Mouse (Mus musculus) urinary bladder, postnatal 14 days (tissue): ENCODE measurements around the gene Orm3.
A peak's percentile ranks its signal among the peaks of the same experiment; 100 is the strongest.

Experiments used
- DNase-seq: peaks from one replicate; pipeline ENCODE4 v3.0.0; 2021; ENCODE audit warnings: low spot score

The Orm3 gene

DNA sequence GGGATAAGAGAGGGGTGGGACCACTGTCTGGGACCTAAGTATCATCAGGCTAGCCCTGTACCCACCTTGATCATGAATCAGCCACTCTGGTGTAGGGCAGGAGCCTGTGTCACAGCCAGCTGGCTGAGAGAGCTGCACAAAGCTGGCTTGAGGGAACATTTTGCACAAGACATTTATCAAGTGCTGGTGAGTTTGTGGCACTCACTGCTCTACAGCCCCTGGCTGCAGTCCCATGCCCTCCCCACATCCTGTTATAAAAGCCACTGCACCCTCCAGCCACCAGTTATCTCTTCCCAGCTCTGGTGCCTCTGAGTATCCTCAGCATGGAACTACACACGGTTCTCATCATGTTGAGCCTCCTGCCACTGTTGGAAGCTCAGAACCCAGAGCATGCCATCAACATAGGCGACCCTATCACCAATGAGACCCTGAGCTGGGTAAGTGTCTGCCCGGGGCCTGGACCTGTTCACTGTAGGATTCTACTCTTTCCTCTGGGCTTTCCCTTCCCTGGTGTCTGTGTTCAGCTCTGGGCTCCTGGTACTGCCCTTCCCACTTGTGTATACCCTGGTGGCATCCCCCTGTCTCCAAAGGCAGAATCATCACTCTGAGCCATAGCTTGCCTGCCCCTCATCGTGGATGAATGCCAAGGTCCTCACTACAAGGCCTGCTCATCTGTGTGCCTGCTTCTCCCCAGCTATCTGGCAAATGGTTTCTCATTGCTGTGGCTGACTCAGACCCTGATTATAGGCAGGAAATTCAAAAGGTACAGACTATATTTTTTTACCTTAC is at the start of gene Orm3:
Gene Orm3 (plus strand): TSS at position 286 of the 789 bp plus-strand sequence.
- DNase-seq: no peak

DNA sequence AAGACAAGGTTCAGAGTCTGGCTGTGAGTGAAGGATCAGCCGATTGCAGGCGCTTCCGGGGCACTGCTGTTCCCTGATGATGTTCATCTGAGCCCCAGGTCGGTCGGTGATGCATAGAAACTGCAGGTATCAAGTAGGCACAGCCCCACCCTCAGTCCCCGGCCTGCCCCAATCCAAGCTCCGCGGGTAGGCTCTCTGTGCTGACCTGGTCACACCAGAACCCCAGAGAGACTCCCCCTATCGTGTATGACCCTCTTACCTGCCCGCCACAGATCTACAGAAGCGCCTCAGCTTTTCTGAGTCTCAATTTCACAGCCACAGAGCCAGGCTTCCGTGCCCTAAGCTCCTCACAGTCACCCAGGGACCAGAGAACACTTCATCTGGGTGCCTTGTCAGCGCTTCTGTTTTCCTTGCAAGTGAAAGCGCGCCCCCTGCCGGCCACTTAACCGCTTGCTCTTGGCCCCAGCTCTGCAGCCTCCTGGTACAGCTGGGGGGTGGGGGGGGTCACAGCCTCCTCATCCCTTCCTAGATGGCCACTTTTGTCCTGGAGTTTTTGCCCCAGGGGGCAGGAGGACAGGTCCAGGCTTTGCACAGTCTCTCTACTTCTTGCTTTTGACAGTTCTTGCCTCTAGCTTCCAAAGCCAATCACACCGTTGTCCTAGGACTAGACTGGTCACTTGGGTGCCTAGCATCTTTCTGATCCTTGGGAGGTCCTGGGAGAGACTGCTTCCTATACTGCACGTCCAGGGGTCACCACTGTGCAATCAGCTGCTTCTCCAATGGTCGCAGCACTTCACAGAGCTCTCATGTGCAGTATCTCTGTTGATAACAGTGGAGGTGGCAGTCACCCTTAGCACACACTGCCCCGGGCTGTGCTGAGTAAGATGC is 48.5 kb upstream of the Orm3 start:
- peak; percentile 89 for DNase-seq

DNA sequence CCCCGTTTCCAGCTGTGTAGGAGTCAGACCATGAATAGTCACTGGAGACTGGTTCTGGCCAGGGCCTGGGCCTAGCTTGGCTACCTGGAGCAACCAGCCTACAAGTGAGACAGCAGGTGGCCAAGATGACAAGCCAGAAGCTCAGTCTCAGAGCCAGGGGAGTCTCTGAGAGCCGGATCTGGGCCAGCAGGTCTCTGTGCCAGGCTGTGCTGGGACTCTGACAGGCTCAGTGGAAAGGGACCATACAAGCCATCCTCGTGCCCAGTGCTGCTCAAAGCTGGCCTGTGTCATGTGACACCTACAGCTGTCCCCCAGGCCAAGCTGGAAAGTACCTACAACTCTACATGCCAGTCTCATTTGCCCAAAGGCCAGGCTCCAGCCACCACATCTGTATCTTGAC is 47.6 kb upstream of the Orm3 start:
- DNase-seq: no peak

DNA sequence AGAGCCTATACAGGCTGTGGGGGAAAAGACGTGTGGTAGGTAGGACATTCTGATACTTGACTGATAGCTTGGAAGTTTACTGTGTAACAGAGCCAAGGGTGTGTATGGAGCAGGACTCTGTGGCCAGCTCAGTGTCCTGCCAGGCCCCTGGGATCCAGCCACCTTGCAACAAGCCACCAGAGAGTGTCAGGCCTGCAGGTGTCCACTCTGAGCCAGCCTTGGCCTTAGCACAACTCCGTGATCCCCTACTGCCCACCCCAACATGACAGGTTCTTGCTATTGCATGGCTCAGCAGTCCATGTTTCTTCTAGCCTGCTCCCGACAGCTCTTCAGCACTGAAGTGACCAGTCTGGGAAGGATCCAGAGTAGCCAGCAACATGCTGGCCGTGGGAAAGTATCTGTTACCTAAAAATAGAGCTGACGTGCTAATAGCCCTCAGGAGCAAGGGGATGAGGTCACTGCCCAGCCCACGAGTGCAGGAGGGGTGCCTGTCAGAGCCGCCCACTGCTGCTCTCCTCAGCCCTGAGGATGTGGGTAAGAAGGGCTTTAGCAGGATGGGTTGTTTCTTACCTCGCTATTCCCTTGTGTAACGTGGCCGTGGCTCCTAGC is 45.6 kb upstream of the Orm3 start:
- no peak for DNase-seq

DNA sequence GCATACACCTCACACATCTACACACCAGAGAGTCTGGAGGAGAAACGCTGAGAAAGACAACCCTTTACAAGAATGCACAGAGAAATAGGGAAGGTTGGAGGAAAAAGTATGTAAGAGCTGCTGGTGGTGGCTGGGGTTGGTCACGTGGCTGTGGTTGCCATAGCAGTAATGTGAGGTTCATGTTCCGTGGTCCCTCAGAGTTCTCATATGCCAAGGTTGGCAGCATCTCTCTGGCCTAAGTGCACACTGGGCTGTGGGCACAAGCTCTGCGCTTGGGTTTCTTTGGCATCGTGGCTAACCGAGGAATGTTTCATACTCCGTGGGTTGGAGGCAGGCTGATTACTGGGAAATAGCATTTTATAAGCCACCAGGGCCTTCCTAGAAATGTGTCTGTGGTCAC is 44.5 kb upstream of the Orm3 start:
- DNase-seq: no peak

DNA sequence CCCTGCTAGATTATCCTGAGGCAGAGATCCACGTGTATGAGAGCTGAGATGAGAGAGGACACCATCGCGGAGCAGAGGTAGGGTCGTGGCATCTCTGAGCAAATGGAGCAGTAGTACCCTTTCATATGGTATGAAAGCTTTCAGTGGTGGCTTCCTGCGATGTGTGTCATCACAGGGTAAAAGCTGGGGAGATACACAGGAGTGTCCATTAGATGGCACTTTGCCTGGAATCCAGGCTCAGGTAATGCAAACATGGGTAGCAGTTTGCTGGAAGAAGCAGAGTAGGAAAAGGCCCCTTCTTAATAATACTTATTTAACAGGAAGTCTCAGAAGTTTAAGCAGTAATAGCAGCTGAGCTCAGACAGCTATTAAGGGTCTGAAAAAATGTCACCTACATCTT is 41.9 kb upstream of the Orm3 start:
- no peak for DNase-seq

DNA sequence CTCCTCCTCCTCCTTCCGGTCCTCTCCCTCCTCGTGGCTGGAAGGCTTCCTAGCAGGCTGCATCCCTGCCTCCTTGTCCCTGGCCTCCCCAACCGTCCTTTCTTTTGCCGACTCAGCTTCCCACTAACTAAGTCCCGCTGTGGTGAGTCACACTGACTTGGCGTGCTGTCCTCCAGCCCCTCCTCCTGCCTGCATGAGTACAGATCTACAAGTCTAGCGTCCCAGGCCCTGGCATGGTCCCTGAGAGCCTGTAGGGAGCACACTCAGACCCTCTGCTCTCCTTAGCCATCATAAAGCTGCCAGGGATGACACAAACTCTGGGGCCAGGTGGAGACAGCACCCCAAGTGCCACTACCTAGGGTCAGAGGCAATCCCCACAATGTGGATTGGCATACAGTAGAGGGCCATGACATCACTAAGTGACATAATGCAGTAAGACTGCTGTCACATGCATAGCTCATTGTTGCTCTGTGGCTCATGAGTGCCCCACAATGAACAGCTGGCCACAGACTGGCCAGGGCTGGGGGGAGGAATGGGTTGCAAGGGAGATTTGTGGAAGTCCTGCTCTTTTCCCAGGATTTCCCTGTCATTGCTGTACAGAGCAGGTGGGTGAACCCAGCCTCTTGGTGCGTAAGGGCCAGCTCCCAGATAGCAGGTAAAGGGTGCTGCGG is 39.8 kb upstream of the Orm3 start:
- DNase-seq: peak; percentile 71

DNA sequence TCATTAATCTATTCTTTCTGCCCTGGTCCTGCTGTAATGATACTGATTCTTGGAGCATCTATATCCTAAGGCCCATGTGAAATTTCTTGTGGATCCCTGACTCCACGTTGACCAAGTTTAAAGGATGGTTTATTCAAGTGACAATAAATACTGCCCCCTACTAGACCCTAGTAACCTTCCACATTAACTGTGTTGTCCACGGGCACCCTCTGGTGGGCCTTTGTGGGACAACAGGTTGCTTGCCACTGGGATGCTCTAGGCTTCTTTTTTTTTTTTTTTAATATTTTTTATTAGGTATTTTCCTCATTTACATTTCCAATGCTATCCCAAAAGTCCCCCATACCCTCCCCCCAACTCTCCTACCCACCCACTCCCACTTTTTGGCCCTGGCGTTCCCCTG is 36.4 kb upstream of the Orm3 start:
- DNase-seq: peak; percentile 70

DNA sequence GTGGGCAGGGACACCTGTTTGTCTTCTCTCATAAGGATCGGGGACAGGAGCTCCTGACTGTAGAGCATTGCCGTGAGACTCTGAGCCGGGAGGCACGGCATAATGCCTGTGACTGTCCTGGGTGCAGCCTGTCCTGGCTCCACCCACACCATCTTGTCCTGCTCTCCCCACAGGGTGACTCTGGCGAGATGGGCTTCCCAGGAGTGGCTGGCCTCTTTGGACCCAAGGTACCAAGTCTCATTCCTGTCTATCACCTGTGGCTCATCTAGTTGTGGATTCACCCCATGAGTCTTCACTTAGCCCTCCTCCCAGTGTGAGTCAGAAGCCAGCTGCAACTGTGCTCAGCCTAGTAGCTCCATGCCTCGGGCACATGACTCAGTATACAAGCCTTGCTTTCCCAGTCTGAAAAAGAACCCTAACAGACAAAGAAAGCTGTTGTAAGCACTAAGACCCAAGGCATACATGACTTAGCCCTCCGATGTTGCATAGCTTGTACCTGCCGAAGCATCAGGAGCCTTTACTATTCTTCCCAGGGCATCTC is 32.6 kb upstream of the Orm3 start:
- no peak for DNase-seq

DNA sequence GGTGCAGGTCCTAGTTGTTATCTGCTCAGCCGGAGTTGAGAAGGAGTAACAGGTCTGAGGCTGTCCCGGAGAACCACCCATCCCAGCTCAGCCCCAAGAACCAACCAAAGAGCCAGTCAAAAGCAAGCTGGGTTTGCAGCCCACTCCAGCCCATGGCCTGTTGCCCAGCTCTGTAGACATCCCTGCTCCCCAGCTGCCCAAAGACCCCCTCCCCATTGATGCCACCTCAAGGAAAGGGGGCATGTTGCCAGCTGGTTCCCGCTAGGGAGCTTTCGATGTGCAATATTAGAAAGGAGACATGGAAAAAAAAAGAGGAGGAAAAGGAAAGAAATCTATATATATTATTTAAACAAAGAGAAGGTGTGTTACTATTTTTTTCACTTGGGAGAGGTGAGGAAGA is 22.6 kb upstream of the Orm3 start:
- DNase-seq: no peak

DNA sequence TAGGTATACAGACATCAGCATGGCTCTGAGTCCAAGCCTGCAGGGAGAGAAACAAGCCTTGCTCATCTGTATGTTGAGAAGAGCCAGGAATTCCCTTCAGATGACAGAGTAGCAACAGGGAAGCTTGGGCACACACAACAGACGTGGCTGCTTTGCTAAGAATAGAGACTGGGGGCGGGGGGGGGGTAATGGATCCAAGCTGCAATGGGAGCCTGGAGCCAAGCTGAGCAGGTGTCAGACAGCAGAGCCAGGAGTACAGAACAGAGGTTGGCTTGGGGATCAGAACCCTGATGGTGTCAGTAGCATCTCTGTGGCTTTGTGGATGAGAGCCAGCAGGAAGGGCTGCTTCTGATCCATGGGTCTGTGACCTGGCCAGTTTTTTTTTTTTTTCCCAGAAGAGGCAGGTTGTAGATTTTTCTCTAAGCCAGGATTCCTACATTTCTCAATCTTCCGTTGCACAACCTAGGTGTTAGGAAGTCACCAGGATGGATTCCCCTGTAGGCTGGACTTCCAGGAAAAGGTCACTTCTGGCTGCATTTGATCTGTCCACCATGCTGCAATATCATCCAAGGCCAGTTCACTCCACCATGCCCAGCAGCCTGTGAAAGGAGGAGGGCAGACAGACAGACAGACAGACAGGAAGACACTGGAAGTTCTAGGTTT is 17.4 kb upstream of the Orm3 start:
- DNase-seq: no peak

DNA sequence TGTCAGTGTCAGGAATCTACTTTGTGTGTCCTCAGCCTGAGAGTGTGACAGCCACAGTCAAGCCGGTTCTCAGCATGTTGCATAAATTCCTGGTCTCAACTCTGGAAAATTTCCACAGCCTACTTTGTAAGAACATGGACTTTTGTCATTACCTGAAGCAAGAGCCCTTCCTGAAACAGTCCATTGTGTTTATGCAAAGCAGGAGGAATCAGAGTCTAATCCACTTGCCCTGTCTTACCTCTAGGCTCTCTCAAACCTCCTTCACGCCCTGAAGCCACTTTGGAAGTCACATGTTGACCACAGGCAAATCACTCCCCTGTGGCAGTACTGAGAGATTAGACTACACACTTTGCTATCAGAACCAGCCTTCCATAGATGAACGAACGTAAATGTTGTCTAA is 13.5 kb upstream of the Orm3 start:
- no peak for DNase-seq

DNA sequence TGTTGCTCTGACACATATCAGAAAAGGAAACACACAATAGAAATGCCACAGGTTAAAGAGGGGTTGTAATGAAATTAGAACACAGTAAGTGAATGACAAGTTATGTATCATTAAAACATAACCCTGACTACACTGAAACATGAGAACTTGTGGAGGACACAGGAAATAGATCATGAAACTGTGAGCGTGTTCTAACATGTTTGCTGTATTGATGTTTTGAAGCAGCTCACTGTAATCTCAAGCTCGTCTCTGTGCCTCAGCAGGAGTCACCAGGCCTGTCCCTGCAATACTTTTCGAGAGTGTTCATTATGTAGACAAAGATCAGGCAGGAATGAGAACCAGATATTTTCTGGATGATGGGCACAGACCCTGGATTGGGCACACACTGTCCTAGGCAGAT is 12.4 kb upstream of the Orm3 start:
- no peak for DNase-seq

DNA sequence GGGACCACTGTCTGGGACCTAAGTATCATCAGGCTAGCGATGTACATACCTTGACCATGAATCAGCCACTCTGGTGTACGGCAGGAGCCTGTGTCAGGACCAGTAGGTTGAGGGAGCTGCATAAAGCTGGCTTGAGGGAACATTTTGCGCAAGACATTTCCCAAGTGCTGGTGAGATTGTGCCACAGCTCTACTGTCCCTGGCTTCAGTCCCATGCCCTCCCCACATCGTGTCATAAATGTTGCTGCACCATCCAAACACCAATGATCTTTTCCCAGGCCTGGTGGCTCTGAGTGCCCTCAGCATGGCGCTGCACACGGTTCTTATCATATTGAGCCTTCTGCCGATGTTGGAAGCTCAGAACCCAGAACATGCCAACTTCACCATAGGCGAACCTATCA is 11.7 kb upstream of the Orm3 start, which contains the start of gene Orm1:
Gene Orm1 (plus strand): TSS at position 266 of the 400 bp plus-strand sequence.
- DNase-seq: no peak

DNA sequence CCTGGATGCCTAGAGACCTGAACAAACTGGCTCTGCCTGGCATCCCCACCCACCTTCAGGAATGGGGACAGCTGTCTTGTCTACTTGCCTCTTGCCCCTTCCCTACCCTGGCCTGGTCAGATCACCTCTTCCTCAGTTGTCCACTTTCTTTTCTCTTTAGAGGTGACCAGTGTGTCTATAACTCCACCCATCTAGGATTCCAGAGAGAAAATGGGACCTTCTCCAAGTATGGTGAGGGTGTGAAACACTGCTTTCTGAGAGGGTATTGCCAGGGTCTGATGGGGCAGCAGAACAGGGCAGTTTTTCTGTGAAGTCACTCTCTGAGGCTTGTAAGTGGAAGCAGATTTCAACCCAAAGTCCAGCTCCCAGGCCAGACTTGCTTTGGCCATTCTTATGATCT is 10.7 kb upstream of the Orm3 start:
- DNase-seq: no peak

DNA sequence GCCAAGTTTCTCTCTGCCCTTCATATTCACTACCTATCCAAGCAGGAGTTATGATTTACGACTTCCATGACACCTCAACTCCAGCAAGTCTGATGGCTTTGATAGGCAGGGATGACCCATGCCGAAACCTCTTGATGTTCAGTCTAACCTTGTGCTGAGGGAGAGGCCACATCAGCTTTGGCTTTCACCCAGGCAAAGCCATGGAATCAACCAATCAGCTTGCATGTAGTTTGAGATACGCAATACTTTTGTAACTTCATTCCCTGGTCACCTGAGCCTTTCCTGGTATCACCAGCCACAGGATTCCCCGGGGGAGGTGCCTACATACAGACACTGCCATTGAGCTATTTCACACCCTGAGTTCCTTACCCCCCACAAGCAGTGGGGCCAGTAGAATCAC is 9.3 kb upstream of the Orm3 start:
- no peak for DNase-seq

DNA sequence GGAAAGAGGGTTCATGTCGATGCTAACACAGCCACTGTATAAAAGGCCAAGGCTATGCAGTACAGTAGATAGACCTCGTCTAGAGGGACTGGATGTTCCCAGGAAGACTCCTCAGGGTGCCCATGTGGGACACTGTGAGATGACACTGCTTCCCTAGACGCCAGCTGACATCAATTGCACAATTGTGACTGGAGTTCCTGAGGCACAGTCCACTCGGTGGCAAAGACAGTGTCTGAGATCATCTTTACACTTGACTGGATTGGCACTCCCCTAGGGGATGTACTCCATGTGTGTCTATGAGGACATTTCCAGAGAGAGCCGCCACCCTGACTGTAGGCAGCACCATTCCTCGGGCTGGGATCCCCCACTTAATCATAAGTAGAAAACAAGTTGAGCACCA is 7.4 kb upstream of the Orm3 start:
- no peak for DNase-seq

DNA sequence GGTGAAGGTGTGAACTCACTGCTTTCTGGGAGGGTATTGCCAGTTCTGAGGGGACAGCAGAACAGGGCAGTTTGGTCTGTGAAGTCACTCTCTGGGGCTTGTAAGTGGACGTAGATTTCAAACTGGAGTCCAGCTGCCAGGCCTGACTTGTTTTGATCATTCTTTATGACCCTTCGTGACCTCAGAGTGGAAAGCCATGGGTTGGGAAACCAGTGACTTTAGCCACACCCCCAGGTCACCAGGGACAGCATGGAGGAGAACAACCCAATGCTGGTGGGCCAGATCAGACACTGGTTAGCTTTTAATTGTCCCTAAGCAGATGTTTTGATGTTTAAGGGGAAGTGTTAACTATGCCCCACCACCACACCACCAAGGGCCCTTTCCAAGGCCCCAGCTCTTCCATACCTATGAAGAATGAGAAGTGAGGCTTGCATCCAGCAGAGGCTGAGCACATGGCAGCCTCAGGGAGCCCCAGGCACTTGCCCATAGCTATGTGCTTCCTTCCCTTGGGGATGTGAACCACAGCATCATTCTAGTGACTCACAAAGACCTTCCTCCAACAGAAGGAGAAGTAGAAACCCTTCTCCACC is 1.1 kb downstream of the Orm3 start:
- no peak for DNase-seq

DNA sequence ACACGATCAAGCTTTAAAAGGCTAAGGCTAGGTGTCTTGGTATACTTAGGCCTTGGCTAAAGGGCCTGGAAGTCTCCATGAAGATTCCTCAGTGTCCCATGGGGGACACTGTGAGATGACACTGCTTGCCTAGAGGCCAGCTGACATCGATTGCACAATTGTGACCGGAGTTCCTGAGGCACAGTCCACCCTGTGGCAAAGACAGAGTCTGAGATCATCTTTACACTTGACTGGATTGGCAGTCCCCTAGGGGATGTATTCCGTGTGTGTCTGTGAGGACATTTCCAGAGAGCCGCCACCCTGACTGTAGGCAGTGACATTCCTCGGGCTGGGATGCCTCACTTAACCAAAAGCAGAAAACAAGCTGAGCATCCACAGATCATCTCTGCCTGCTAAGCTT is 3.9 kb downstream of the Orm3 start:
- DNase-seq: no peak

DNA sequence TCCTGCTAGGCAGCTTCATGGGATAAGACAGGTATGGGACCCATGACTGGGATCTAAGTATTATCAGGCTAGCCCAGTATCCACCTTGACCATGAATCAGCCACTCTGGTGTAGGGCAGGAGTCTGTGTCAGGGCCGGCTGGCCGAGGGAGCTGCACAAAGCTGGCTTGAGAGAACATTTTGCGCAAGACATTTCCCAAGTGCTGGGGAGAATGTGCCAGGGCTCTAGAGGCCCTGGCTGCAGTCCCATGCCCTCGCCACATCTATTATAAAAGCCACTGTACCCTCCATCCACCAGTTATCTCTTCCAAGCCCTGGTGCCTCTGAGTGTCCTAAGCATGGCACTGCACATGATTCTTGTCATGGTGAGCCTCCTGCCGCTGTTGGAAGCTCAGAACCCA is 6.2 kb downstream of the Orm3 start, which contains the start of gene Orm2:
Gene Orm2 (plus strand): TSS at position 300 of the 400 bp plus-strand sequence.
- no peak for DNase-seq

DNA sequence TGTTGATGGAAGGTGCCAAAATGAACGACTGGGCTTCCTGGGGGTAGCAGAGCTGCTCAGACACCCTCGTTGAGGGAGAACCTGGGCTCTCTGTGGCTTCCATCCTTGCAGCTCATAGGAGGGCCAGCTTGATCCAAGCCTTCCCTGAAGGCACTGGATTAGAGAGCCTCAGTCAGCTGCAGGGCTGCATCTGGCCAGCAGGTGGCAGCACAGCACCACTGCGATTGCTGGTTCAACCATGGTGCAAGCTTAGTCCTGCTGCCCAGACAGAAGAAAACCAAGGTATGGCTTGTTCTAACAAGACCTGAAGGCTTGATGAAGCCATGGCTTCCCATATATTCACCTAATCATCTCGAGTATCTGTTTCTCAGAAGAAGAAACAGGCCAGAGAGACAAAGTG is 12.6 kb downstream of the Orm3 start:
- DNase-seq: peak; percentile 86
